Mouse (Mus musculus) layer of hippocampus, postnatal 14 days (tissue): Measurements from ENCODE around the gene Zfp82. TPM values are rescaled to one million over a fixed set of nuclear protein-coding genes. Genes with fewer than 3 reads are reported as not detected.

Source experiments
- microRNA-seq, 2 experiments: library from miRNA; unstranded; fragments of <30 nt; microRNA quantifications; one replicate each; pipeline ENCODE4 v1.2.0; 2021
- total RNA-seq, 2 experiments: library from RNA; stranded (reverse); gene quantifications; 2 replicates each; pipeline ENCODE4 v1.2.3; 2021

Gene Zfp82
- total RNA-seq, 2 experiments from 2014 or later, result 3.6 to 4.5 TPM

Small RNAs within 50 kb of the gene (microRNA-seq; reads per million reads assigned to microRNA genes)
- 0 reads per million in 2 experiments for gene Gm23368

Other genes starting within 250 kb of the Zfp82 start
- 10 to 100 TPM; 16.5 to 18.0 TPM for gene Zfp940, start 219.2 kb downstream of the Zfp82 start, total RNA-seq
- 10 to 100 TPM; 13.5 to 14.8 TPM for gene Zfp420, start 212.9 kb downstream of the Zfp82 start, total RNA-seq
- 10 to 100 TPM; 19.9 to 20.1 TPM for gene Zfp27, start 166.3 kb downstream of the Zfp82 start, total RNA-seq
- 1 to 10 TPM; 8.2 to 9.4 TPM for gene Zfp383, start 164.7 kb downstream of the Zfp82 start, total RNA-seq
- 10 to 100 TPM; 17.3 to 17.8 TPM for gene Zfp74, start 118.8 kb downstream of the Zfp82 start, total RNA-seq
- 1 to 10 TPM; 5.1 to 5.3 TPM for gene Zfp568, start 88.9 kb downstream of the Zfp82 start, total RNA-seq
- gene Zfp14, start 21.5 kb downstream of the Zfp82 start, total RNA-seq, result 1 to 10 TPM; 7.4 to 8.9 TPM
- not detected for gene Gm26920, start 17.5 kb upstream of the Zfp82 start, total RNA-seq
- 1 to 10 TPM; 6.9 to 8.5 TPM for gene Zfp566, start 17.6 kb upstream of the Zfp82 start, total RNA-seq
- gene Zfp260, start 21.9 kb upstream of the Zfp82 start, total RNA-seq, result 10 to 100 TPM; 65.1 to 72.3 TPM
- 10 to 100 TPM; 25.3 to 27.6 TPM for gene Zfp382, start 49.0 kb upstream of the Zfp82 start, total RNA-seq
- gene Zfp146, start 96.8 kb upstream of the Zfp82 start, total RNA-seq, result 10 to 100 TPM; 48.4 to 52.6 TPM
- gene Cox7a1, start 111.2 kb upstream of the Zfp82 start, total RNA-seq, result 1 to 10 TPM; 6.2 to 8.6 TPM
- gene Capns1, start 125.9 kb upstream of the Zfp82 start, total RNA-seq, result 100 to 1,000 TPM; 206 to 239 TPM
- 10 to 100 TPM; 53.9 to 58.0 TPM for gene Polr2i, start 159.0 kb upstream of the Zfp82 start, total RNA-seq
- gene Tbcb, start 159.4 kb upstream of the Zfp82 start, total RNA-seq, result 100 to 1,000 TPM; 135 to 139 TPM
- not detected for gene Ovol3, start 162.8 kb upstream of the Zfp82 start, total RNA-seq
- under 1 TPM; 0.35 to 0.67 TPM for gene Thap8, start 207.2 kb upstream of the Zfp82 start, total RNA-seq
- gene Wdr62, start 207.5 kb upstream of the Zfp82 start, total RNA-seq, result 1 to 10 TPM; 2.7 to 3.0 TPM
- gene Clip3, start 218.8 kb upstream of the Zfp82 start, total RNA-seq, result 100 to 1,000 TPM; 501 to 515 TPM
- 10 to 100 TPM; 41.6 to 45.9 TPM for gene Alkbh6, start 235.8 kb upstream of the Zfp82 start, total RNA-seq
- gene Syne4, start 241.9 kb upstream of the Zfp82 start, total RNA-seq, result 1 to 10 TPM; 4.2 to 5.8 TPM
- under 1 TPM; 0.43 to 0.74 TPM for gene E130208F15Rik, start 248.8 kb upstream of the Zfp82 start, total RNA-seq